Mouse (Mus musculus): Measurements from ENCODE around the gene Ndufaf5.
"Not testable (repeated sequence)": the region's sequence is repeated elsewhere in the genome, so short reads cannot be mapped to it uniquely, and the experiment has no call there.

The Ndufaf5 gene

DNA sequence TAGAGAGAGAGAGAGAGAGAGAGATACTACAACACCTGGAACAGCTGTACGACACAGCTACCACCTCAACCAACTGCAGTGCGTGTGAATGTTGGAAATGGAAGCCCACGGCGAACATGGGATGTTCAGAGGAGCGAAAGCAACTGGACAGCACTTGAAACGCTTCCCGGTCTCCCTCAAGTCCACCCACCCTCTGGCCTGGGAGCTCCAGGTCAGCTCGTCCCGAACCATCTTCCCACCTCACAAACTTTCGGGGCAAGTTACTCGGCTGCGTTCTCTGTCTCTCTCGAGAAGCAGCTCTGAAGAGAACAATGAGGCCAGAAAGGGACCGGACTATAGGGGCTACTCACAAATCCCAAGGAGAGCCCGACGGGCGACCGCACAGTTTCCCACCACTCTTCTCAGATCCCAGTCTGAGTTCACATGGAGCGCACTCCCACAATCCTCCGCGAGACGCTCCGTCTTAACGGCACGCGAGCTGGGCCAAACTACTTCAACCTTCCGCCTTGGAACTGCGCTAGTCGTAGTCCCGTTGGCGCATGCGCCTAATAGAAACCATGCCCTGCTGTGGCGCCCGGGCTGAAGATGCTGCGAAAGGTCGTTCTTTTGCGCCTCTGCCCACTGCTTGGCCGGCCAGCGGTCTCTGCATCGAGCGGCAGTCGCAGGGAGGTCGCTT, at the start of gene Ndufaf5, which contains the start of gene Esf1:
Ndufaf5 (plus strand) TSS at position 523 of the 676 bp plus-strand sequence.
Esf1 (minus strand) TSS at position 438 of the 676 bp plus-strand sequence.
- peak; percentile 96 for DNase-seq (ENCODE audit: low read depth, low spot score)

- DNase-seq (ENCODE audit: low read depth, low spot score) = no peak
These were observed 44.9 kb upstream of the Ndufaf5 start for GRCm38 (mm10) chr2:140125516-140125915.

DNA sequence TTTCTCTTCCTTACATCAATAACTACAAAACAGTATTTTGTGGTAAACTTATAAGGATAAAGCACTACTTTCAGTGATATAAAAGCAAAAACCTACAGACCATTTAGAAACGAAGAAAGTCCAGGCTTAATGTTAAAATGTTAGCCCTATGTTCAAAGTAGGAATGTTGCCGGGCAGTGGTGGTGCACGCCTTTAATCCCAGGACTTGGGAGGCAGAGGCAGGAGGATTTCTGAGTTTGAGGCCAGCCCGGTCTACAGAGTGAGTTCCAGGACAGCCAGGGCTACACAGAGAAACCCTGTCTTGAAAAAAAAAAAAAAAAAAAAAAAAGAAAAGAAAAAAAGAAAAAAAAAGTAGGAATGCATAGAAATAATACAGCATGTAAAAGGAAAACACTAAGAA, 18.7 kb upstream of the Ndufaf5 start, which contains the start of gene Gm17374:
Gm17374 (plus strand) TSS at position 301 of the 400 bp plus-strand sequence.
- not testable (repeated sequence) for DNase-seq (ENCODE audit: low read depth, low spot score)

GRCm38 (mm10) chr2:140159186-140159730, 11.2 kb upstream of the Ndufaf5 start:
- DNase-seq (ENCODE audit: low read depth, low spot score) = peak; percentile 24

GRCm38 (mm10) chr2:140163351-140163854, 7.0 kb upstream of the Ndufaf5 start:
- DNase-seq (ENCODE audit: low read depth, low spot score) = no peak

DNA sequence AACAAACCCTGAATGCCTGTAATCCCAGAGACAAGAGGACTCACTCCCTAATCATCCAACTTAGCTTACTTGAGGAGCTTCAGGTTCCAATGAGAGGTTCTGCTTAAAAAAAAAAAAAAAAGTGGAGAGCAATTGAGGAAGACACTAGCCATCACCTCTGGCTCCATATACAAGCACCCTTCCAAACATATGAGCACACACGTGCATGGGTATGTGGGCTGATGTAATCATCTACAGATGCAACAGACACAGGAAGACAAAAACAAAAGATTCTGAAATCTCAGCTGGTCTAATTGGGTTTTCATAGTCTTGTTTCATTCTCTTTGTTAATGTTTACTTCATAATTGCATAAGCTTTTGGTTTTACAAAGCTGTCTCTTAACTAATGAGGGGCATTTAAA, 1.4 kb upstream of the Ndufaf5 start:
- no peak for DNase-seq (ENCODE audit: low read depth, low spot score)

DNA sequence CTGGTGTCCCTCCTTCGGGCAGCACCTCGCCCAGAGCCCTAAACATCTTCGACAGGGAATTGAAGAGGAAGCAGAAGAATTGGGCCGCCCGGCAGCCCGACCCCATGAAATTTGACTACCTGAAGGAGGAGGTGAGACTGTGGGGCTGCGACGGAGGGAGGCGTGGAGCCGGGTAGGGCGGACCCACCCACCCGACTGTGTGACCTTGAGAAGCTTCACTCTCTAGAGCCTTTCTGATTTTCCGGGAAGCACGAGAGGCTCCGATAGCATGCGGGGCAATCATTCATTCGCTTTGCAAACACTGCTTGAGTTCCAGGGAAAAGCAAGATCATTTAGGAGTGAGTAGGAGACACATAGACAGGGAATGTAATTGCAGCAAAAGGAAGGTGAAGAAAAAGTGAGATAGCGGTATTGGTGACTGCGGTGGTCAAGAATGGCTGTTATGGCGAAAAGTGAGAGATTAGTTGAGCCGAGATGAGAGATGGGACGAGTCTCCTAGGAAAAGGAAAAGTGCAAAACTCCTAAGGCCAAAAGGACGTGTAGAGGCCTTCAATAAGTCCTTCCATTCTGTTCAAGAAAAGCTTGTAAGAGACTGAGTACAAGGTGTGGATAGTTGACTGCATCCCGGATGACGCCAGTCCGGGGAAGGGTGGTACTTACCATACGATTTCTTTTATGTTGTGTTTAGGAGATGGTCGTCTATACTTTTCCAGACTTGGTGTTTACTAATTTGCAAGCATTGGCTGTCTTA, 529 bp downstream of the Ndufaf5 start:
- DNase-seq (ENCODE audit: low read depth, low spot score) = no peak

GRCm38 (mm10) chr2:140185685-140186210, 15.3 kb downstream of the Ndufaf5 start:
- DNase-seq (ENCODE audit: low read depth, low spot score) = not testable (repeated sequence)

GRCm38 (mm10) chr2:140200713-140201112, 30.3 kb downstream of the Ndufaf5 start:
- DNase-seq (ENCODE audit: low read depth, low spot score) = no peak

DNA sequence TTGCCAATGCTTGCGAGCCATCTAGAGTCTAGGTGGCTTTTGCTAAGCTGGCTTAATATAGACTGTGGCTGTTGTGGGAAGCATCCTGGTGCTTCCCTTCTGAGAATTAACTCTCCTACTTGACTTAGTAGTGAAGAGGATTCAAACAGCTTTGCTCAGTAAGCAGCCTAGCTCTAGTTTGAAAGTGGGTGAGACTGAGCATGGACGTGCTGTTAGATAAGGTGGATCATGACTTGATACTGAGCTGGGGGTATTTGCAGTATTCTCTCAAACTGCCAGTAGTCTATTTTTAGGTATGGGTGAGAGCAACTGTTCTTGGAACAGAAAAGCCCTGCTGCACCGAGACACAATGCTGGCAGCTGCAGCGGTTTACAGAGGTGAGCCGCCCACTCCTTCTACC, 32.1 kb downstream of the Ndufaf5 start:
- no peak for DNase-seq (ENCODE audit: low read depth, low spot score)

DNA sequence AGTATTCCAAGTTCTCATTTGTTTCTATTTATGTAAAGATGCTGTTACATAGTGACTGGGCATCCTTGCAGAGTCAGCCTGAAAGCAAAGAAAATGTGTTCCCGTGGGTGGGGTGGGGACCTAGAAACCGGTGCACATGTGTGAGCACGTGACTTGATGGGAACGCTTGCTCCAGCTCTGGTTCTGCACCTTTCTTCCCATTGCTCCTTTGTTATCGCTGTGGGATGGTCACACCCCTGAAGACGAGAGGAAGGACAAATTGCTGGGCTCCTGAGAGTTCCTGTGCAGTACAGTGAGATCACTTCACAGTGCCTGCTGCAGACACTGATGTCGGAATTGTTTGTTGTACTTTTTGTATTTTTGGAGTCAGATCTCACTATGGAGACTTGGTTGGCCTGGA, 33.3 kb downstream of the Ndufaf5 start:
- no peak for DNase-seq (ENCODE audit: low read depth, low spot score)

DNA sequence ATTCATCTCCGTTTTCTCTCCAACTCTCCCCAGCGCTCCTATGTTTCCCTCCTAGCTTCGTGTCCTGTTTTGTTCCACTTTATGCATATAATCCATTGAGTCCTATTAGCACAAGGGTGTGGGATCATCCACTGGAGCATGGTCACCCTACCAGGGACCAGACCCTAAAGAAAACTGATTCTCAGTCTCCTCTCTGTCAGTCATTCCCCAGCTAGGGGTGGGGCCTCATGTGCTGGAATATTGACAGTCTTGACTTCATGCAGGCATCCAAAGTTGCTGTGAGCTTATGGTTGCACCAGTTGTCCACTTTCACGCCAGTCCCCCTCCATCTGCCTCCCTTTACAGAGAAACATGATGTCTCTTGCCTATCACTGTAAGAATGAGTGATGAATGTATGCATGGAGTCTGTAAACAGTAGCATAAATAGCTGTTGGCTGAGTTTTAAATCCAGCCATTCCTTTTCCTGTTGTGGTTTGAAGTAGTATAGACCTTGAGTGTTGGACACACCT, 44.1 kb downstream of the Ndufaf5 start:
- no peak for DNase-seq (ENCODE audit: low read depth, low spot score)

DNA sequence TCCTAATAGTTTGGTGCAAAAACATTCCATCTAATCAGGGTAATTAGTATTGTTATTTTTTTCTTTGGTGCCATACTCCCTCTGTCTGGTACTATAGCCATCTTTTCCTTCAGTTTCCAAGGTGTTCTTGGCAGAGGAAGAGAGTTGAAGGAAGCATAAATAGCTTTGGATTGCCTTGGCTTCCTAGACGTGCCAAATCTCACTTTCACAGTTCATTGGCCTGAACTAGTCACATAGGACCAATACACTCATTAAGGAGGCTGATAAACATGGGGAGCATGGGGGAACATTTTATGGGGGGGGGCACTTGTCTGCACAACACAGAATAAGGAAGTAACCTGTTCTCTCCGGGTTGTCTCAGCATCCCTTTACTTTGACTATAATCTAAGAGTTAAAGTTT, 45.0 kb downstream of the Ndufaf5 start:
- no peak for DNase-seq (ENCODE audit: low read depth, low spot score)

- no peak for DNase-seq (ENCODE audit: low read depth, low spot score)
These were observed 45.5 kb downstream of the Ndufaf5 start for GRCm38 (mm10) chr2:140215965-140216364.

- no peak for DNase-seq (ENCODE audit: low read depth, low spot score)
These were observed 49.9 kb downstream of the Ndufaf5 start for GRCm38 (mm10) chr2:140220325-140220724.

DNA sequence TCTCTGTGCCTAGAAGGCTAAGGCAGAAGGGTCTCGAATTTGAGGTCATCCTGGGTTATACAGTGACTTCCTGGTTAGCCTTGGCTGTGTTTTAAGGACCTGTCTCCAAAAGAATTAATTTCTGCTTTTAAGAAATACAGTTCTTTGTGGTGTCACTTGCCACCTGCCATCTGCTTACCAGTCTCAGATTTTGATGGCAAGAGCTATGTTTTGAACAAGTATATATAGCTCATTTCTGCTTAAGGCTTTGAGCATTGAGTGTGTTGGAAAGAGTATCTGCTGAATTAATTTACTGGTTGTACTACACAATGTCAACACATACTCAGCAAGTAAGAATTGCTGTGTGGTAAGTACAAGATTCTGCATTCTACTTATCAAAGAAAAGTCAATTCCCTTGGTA, 59.8 kb downstream of the Ndufaf5 start:
- DNase-seq (ENCODE audit: low read depth, low spot score) = no peak

DNA sequence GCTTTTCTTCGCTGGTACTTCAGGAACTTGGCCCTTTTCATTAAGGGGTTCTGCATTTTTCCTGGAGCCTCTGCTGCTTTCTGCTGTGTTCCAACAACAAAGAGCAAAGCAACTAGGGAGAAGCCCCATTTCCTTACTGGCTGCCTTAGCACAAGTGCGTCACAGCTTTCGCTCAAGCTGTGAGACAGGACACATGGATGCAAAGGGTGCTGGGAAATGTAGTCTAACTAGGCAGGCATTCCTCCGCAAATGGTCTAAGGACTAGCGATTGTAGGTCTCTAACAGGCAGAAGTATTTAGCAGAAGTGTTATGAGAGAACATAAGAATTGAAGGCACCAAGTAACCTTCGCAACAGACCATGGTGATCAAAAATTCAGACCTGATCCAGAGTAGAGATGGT, 66.8 kb downstream of the Ndufaf5 start:
- DNase-seq (ENCODE audit: low read depth, low spot score) = no peak

DNA sequence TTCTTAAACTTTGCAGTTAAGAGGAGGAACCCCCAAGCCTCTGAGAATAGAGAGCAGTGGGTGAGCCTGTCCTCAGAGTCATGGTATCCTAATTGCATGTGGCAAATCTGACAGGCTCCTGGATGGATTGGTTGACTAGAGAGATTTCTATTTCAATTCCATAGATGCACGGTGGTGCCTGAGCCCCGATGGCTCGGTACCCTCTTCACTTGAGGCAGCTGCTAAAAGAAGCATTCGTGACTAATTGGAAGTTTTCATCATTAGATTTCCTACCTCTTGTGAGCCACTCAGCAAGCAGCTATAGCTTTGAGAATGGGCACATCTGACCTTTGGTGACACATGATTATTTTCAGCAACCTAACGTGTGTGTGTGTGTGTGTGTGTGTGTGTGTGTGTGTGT, 71.9 kb downstream of the Ndufaf5 start:
- DNase-seq (ENCODE audit: low read depth, low spot score) = no peak

GRCm38 (mm10) chr2:140243105-140243504, 72.7 kb downstream of the Ndufaf5 start:
- no peak for DNase-seq (ENCODE audit: low read depth, low spot score)

Data from c-Kit-negative CD71-positive TER-119-positive erythroid progenitor cells, embryonic 14.5 days (primary cell).